Mouse (Mus musculus) thymus, postnatal 0 days (tissue): Measurements from ENCODE around the gene CN725425. TPM values are rescaled to one million over a fixed set of nuclear protein-coding genes. Genes with fewer than 3 reads are reported as not detected.

ENCODE experiments used
- polyA plus RNA-seq: library from polyadenylated mRNA; unstranded; fragments of >200 nt; fragmentation: Nextera tagmentation; extraction: Ambion mirVana; gene quantifications from 2 replicates; pipeline ENCODE4 v1.2.1, GENCODE M21; 2015

CN725425 gene
- polyA plus RNA-seq, 1 experiment from 2014 or later = not detected

Other genes with a start within 250 kb of the CN725425 start
- 2.8 and 3.1 TPM in 2 replicates for gene Kif21a, start 149.5 kb upstream of the CN725425 start, polyA plus RNA-seq
- 0.79 and 0.84 TPM in 2 replicates for gene Abcd2, start 7.7 kb upstream of the CN725425 start, polyA plus RNA-seq